Comparison of ENCODE assay signal across 10 mouse cellular contexts in genomic region chr4:155344299-155344600, GRCm38 (mm10). TPM values are rescaled to one million over a fixed set of nuclear protein-coding genes. Genes with fewer than 3 reads are reported as not detected.
DNase-seq lines count a peak whose midpoint lies in the region; ATAC-seq lines count a peak whose summit lies in the region.
"Had no signal": no experiment of that assay in that cellular context is flagged by ENCODE, and none has a peak within 500 bp of the region (broad histone marks: within the 10 kb centered on the region; RNA-seq: fewer than 3 reads in every experiment).

No protein-coding gene starts in this region.

- no peak for ATAC-seq in cerebellum, adult (ENCODE audit: insufficient number of reproducible peaks, low FRiP score, low TSS enrichment)
- no peak for ATAC-seq in hindbrain, embryonic 16.5 days
- ATAC-seq in neural tube, embryonic 15.5 days (ENCODE audit: low FRiP score): no peak
- ATAC-seq in megakaryocyte-erythroid progenitor cell, adult 5-6 weeks (replicated peaks; ENCODE audit: low FRiP score, low TSS enrichment, poor library complexity, severe bottlenecking): no peak
- ATAC-seq in erythroid progenitor cell, adult 5-6 weeks (replicated peaks; ENCODE audit: low FRiP score, poor library complexity, severe bottlenecking): no peak

- H3K9me3 ChIP-seq in hindbrain, embryonic 16.5 days (ENCODE audit: control insufficient read depth, low read length): no peaks in the 10 kb centered on the region
- H3K9me3 ChIP-seq in neural tube, embryonic 15.5 days (replicated peaks): no peaks in the 10 kb centered on the region
- H3K9me3 ChIP-seq: liver, embryonic 13.5 days had no signal

- peak overlapping the region; percentile 71 for H3K4me3 ChIP-seq in hindbrain, embryonic 16.5 days (ENCODE audit: low read length)
- peak overlapping the region; percentile 69 for H3K4me3 ChIP-seq in neural tube, embryonic 15.5 days (replicated peaks)

- peak overlapping the region; percentile 89 for H3K27ac ChIP-seq in hindbrain, embryonic 16.5 days (ENCODE audit: low read depth, low read length)
- peak overlapping the region; percentile 93 for H3K27ac ChIP-seq in neural tube, embryonic 15.5 days (replicated peaks)
- H3K27ac ChIP-seq: liver, embryonic 13.5 days had no signal

- peak; percentile 74 for DNase-seq in cerebellum, adult 11-12 months
- peak; percentile 51 for DNase-seq in lung, postnatal 36 days
- no peak for DNase-seq in lung, postnatal 10 days
- DNase-seq: liver, embryonic 13.5 days had no signal

- H3K4me1 ChIP-seq in hindbrain, embryonic 16.5 days (ENCODE audit: control insufficient read depth, insufficient read depth, low read depth, low read length): peaks cover 17% of the 10 kb centered on the region
- peaks cover 35% of the 10 kb centered on the region for H3K4me1 ChIP-seq in neural tube, embryonic 15.5 days
- H3K4me1 ChIP-seq: liver, embryonic 13.5 days had no signal

- H3K4me2 ChIP-seq in hindbrain, embryonic 16.5 days (ENCODE audit: low read length): peak overlapping the region; percentile 89
- peak overlapping the region; percentile 81 for H3K4me2 ChIP-seq in neural tube, embryonic 15.5 days

- H3K27me3 ChIP-seq in hindbrain, embryonic 16.5 days (replicated peaks; ENCODE audit: control insufficient read depth, insufficient read depth, low read length): no peaks in the 10 kb centered on the region
- H3K27me3 ChIP-seq in neural tube, embryonic 15.5 days (replicated peaks): no peaks in the 10 kb centered on the region

- WGBS in hindbrain, embryonic 16.5 days: 24% methylated on average over 3 of the region's 3 CpGs
- WGBS in neural tube, embryonic 15.5 days: 34% methylated on average over 3 of the region's 3 CpGs

- peak overlapping the region; percentile 80 for H3K9ac ChIP-seq in hindbrain, embryonic 16.5 days (ENCODE audit: low read depth, low read length)
- H3K9ac ChIP-seq in neural tube, embryonic 15.5 days (replicated peaks): peak overlapping the region; percentile 84
- H3K9ac ChIP-seq: liver, embryonic 13.5 days had no signal

- no peaks in the 10 kb centered on the region for H3K36me3 ChIP-seq in hindbrain, embryonic 16.5 days (ENCODE audit: control insufficient read depth, insufficient read depth, low read length)
- no peaks in the 10 kb centered on the region for H3K36me3 ChIP-seq in neural tube, embryonic 15.5 days
- H3K36me3 ChIP-seq: liver, embryonic 13.5 days had no signal

RNA-seq across cellular contexts. Expression of gene Prkcz, which starts 16.9 kb away (rescaled TPM):
- polyA plus RNA-seq in hindbrain, embryonic 16.5 days (2015; fragmentation: Nextera tagmentation; extraction: Ambion mirVana): 93.2 and 93.9 TPM in 2 replicates
- polyA plus RNA-seq in neural tube, embryonic 15.5 days (2015; fragmentation: Nextera tagmentation; extraction: Ambion mirVana): 80.1 and 87.4 TPM in 2 replicates
- not detected in 2 replicates for total RNA-seq in megakaryocyte-erythroid progenitor cell, adult 5-6 weeks (2014; fragmentation: Nextera tagmentation)
- not detected in 2 replicates for total RNA-seq in megakaryocyte-erythroid progenitor cell, adult 5-6 weeks (2017)
- total RNA-seq in erythroid progenitor cell, adult 5-6 weeks (2015; ENCODE audit: low replicate concordance): 12.2 TPM in 1 of 2 replicates, not detected in the other
- total RNA-seq in erythroid progenitor cell, adult 5-6 weeks (2017; ENCODE audit: low replicate concordance): not detected in 2 replicates

RNA-seq across cellular contexts. Expression of gene Gabrd, which starts 53.7 kb away (rescaled TPM):
- 0.46 and 0.50 TPM in 2 replicates for polyA plus RNA-seq in hindbrain, embryonic 16.5 days (2015; fragmentation: Nextera tagmentation; extraction: Ambion mirVana)
- 0.18 and 0.26 TPM in 2 replicates for polyA plus RNA-seq in neural tube, embryonic 15.5 days (2015; fragmentation: Nextera tagmentation; extraction: Ambion mirVana)
- 0.20 TPM in 1 of 2 replicates, not detected in the other for total RNA-seq in megakaryocyte-erythroid progenitor cell, adult 5-6 weeks (2014; fragmentation: Nextera tagmentation)
- not detected in 2 replicates for total RNA-seq in megakaryocyte-erythroid progenitor cell, adult 5-6 weeks (2017)
- not detected in 2 replicates for total RNA-seq in erythroid progenitor cell, adult 5-6 weeks (2015; ENCODE audit: low replicate concordance)
- not detected in 2 replicates for total RNA-seq in erythroid progenitor cell, adult 5-6 weeks (2017; ENCODE audit: low replicate concordance)
- total RNA-seq: neutrophil, adult 5-6 weeks had no signal
- polyA plus RNA-seq: liver, embryonic 13.5 days had no signal
